ENCODE assay signal across 26 mouse cellular contexts in genomic region chr5:140154166-140154565, GRCm38 (mm10).
"Had no signal": no experiment of that assay in that cellular context is flagged by ENCODE, and none has a peak within 500 bp of the region (broad histone marks: within the 10 kb centered on the region; RNA-seq: fewer than 3 reads in every experiment).

No protein-coding gene starts in this region.

- H3K9me3 ChIP-seq: embryonic facial prominence, embryonic 10.5 days; embryonic facial prominence, embryonic 12.5 days; embryonic facial prominence, embryonic 13.5 days; embryonic facial prominence, embryonic 15.5 days; forebrain, embryonic 10.5 days; forebrain, embryonic 13.5 days; forebrain, embryonic 15.5 days; heart, embryonic 10.5 days had no signal

- H3K27ac ChIP-seq: embryonic facial prominence, embryonic 10.5 days; embryonic facial prominence, embryonic 12.5 days; embryonic facial prominence, embryonic 13.5 days; embryonic facial prominence, embryonic 15.5 days; forebrain, embryonic 10.5 days; forebrain, embryonic 13.5 days; forebrain, embryonic 15.5 days; gastrocnemius, adult 2 months; heart, adult 2 months; heart, embryonic 10.5 days had no signal

- H3K4me2 ChIP-seq: embryonic facial prominence, embryonic 12.5 days; embryonic facial prominence, embryonic 13.5 days; embryonic facial prominence, embryonic 15.5 days; forebrain, embryonic 13.5 days; forebrain, embryonic 15.5 days had no signal

- DNase-seq: cerebellum, adult 8-10 months; cerebellum, adult 9-10 months; cerebellum, adult 9-11 months; cerebellum, postnatal 10 days; cerebellum, postnatal 14 days; cerebellum, postnatal 25 days; cerebellum, postnatal 36 days; embryo, embryonic 11 days; forebrain, postnatal 0 days; gastrocnemius, adult 2 months; gastrocnemius, postnatal 10 days; gastrocnemius, postnatal 14 days; gastrocnemius, postnatal 25 days; gastrocnemius, postnatal 36 days; heart, adult 18-20 months; heart, adult 2 months had no signal

- H3K27me3 ChIP-seq: embryonic facial prominence, embryonic 12.5 days; embryonic facial prominence, embryonic 13.5 days; embryonic facial prominence, embryonic 15.5 days; forebrain, embryonic 13.5 days; forebrain, embryonic 15.5 days had no signal

- H3K4me1 ChIP-seq: embryonic facial prominence, embryonic 15.5 days; forebrain, embryonic 15.5 days had no signal

- ATAC-seq: forebrain, embryonic 13.5 days; forebrain, embryonic 15.5 days; forebrain, embryonic 16.5 days; forebrain, postnatal 0 days had no signal

- H3K36me3 ChIP-seq: embryonic facial prominence, embryonic 10.5 days; embryonic facial prominence, embryonic 12.5 days; embryonic facial prominence, embryonic 13.5 days; embryonic facial prominence, embryonic 15.5 days; forebrain, embryonic 10.5 days; forebrain, embryonic 15.5 days; heart, embryonic 10.5 days had no signal

- H3K9ac ChIP-seq: embryonic facial prominence, embryonic 12.5 days; embryonic facial prominence, embryonic 13.5 days; embryonic facial prominence, embryonic 15.5 days; forebrain, embryonic 13.5 days; forebrain, embryonic 15.5 days; forebrain, postnatal 0 days had no signal

- H3K4me3 ChIP-seq: embryonic facial prominence, embryonic 10.5 days; embryonic facial prominence, embryonic 12.5 days; embryonic facial prominence, embryonic 13.5 days; embryonic facial prominence, embryonic 15.5 days; erythroblast, embryonic 14.5 days; forebrain, embryonic 10.5 days; forebrain, embryonic 13.5 days; forebrain, embryonic 15.5 days; gastrocnemius, adult 2 months; heart, adult 2 months; heart, embryonic 10.5 days had no signal
